Mouse (Mus musculus) cerebellum, adult 2 months (tissue): Measurements from ENCODE around the gene Fam131b.

ENCODE experiments used
- CTCF ChIP-seq: fragments of 200-500 bp; IDR thresholded peaks from 2 replicates; pipeline ENCODE4 v1.5.1; 2011; ENCODE audit warnings: low read depth, mild to moderate bottlenecking, control low read depth, low read length, moderate library complexity, borderline replicate concordance; ENCODE audit not compliant: insufficient read depth
- POLR2A ChIP-seq: fragments of 200-500 bp; IDR thresholded peaks from 2 replicates; pipeline ENCODE4 v1.6.1; 2011; ENCODE audit warnings: low read length, control low read depth, borderline replicate concordance; ENCODE audit not compliant: insufficient read depth

DNA sequence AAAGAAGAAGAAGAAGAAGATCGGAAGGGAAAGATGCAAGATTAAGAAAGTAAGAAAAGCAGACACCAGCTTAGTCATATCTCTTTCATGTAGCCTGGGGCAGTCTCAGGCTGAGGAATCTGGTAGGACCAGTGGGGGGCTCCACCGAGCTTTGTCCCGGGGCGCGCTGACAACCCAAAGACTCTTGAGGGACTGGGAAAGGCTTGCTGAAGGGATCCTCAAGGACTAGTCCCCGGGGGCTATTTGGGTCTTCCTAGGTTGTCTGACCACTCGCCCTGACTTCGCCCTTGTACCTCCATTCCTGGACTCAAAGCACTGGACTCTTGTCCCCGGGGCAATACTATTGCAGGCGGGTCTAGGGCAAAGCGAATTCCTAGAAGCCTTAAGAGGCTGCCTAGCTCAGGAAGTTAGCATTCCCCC lies 24.6 kb upstream of the Fam131b start:
- TF ChIP-seq CTCF (peak; percentile 59), POLR2A (no peak)
